Mouse (Mus musculus) spleen, adult 2 months (tissue): ENCODE results near the gene Tenm3.

ENCODE experiments used
- CTCF ChIP-seq: fragments of 200-500 bp; IDR thresholded peaks from 2 replicates; pipeline ENCODE4 v1.5.1; 2011; ENCODE audit warnings: mild to moderate bottlenecking, inconsistent platforms; ENCODE audit not compliant: insufficient read depth, insufficient read length, insufficient replicate concordance; ENCODE audit errors: extremely low read depth
- POLR2A ChIP-seq: fragments of 200-500 bp; IDR thresholded peaks from 2 replicates; pipeline ENCODE4 v1.6.1; 2011; ENCODE audit warnings: low read depth, low read length, inconsistent platforms

GRCm38 (mm10) chr8:48231882-48232281 is 611.9 kb downstream of the Tenm3 start:
- TF ChIP-seq CTCF = no peak
- no peak for TF ChIP-seq POLR2A
